Mouse (Mus musculus) intestine, postnatal 0 days (tissue): ENCODE data around the gene Clec4d. TPM values are rescaled to one million over a fixed set of nuclear protein-coding genes. Genes with fewer than 3 reads are reported as not detected.
"Not testable (repeated sequence)": the region's sequence is repeated elsewhere in the genome, so short reads cannot be mapped to it uniquely, and the experiment has no call there.

ENCODE experiments used
- ATAC-seq: fragments of 200-750 bp; cut with Nextera tagmentation; 2 replicates; pipeline ENCODE4 v1.8.0; 2017; ENCODE audit warnings: mild to moderate bottlenecking, moderate TSS enrichment, moderate library complexity
- H3K27ac ChIP-seq: fragments of 300-500 bp; sonication (generic); 2 replicates; pipeline ENCODE4 v1.5.1; 2014; ENCODE audit warnings: mild to moderate bottlenecking, low read depth, low read length, moderate library complexity
- H3K27me3 ChIP-seq: fragments of 300-500 bp; sonication (generic); replicated peaks from 2 replicates; pipeline ENCODE4 v1.6.1; 2014; ENCODE audit warnings: low read length, mixed read lengths; ENCODE audit not compliant: control insufficient read depth, insufficient read depth
- H3K36me3 ChIP-seq: fragments of 300-500 bp; sonication (generic); 2 replicates; pipeline ENCODE4 v1.6.1; 2014; ENCODE audit warnings: mild to moderate bottlenecking, moderate library complexity; ENCODE audit not compliant: control insufficient read depth, insufficient read depth
- H3K4me1 ChIP-seq: fragments of 300-500 bp; sonication (generic); replicated peaks from 2 replicates; pipeline ENCODE4 v1.6.1; 2014; ENCODE audit warnings: antibody characterized with exemption, low read length, mixed read lengths; ENCODE audit not compliant: control insufficient read depth, insufficient read depth
- H3K4me2 ChIP-seq: fragments of 300-500 bp; sonication (generic); replicated peaks from 2 replicates; pipeline ENCODE4 v1.6.1; 2014; ENCODE audit warnings: low read depth, mild to moderate bottlenecking, moderate library complexity
- H3K4me3 ChIP-seq: fragments of 300-500 bp; sonication (generic); 2 replicates; pipeline ENCODE4 v1.5.1; 2014; ENCODE audit warnings: low read depth, low read length
- H3K9ac ChIP-seq: fragments of 300-500 bp; sonication (generic); 2 replicates; pipeline ENCODE4 v1.6.1; 2014; ENCODE audit warnings: mild to moderate bottlenecking, low read depth, low read length
- H3K9me3 ChIP-seq: fragments of 300-500 bp; sonication (generic); 2 replicates; pipeline ENCODE4 v1.6.1; 2016; ENCODE audit warnings: mixed run types; ENCODE audit not compliant: control insufficient read depth
- CTCF ChIP-seq: sonication (generic); IDR thresholded peaks from 2 replicates; pipeline ENCODE4 v1.5.1; 2016; ENCODE audit warnings: low read depth, mild to moderate bottlenecking, control low read depth, antibody characterized with exemption, moderate library complexity
- WGBS: fragments of 180-500 bp; shearing (Covaris S2); extraction: QIAGEN DNeasy Blood & Tissue Kit; methylation state at CpG from one replicate; pipeline ENCODE4 v1.1.7; 2014; 5-methylcytosine and 5-hydroxymethylcytosine counted together
- polyA plus RNA-seq: library from polyadenylated mRNA; unstranded; fragments of >200 nt; fragmentation: Nextera tagmentation; extraction: Ambion mirVana; gene quantifications from 2 replicates; pipeline ENCODE4 v1.2.1, GENCODE M21; 2015

Gene Clec4d
- polyA plus RNA-seq, 1 experiment from 2014 or later = 0.31 TPM

- TF ChIP-seq CTCF = no peak
- WGBS = 84% methylated on average over 5 of the region's 5 CpGs
- no peak overlapping the region for H3K27ac ChIP-seq
These were observed 5.0 kb downstream of the Clec4d start for GRCm38 (mm10) chr6:123266945-123267344.

GRCm38 (mm10) chr6:123279443-123279842 is 17.5 kb downstream of the Clec4d start:
- Histone ChIP-seq H3K9ac (no peak overlapping the region), H3K27me3 (no peaks in the 10 kb centered on the region), H3K27ac (no peak overlapping the region), H3K36me3 (no peaks in the 10 kb centered on the region), H3K9me3 (no peaks in the 10 kb centered on the region), H3K4me1 (no peaks in the 10 kb centered on the region), H3K4me3 (no peak overlapping the region), H3K4me2 (no peak overlapping the region)
- no peak for TF ChIP-seq CTCF
- WGBS = 89% methylated on average over 2 of the region's 2 CpGs
- no peak for ATAC-seq

More at GRCm38 (mm10) chr6:123266945-123267344, 5.0 kb downstream of the Clec4d start:
- no peak for ATAC-seq
- H3K4me3 ChIP-seq = no peak overlapping the region
- no peak overlapping the region for H3K4me2 ChIP-seq
- H3K36me3 ChIP-seq = no peaks in the 10 kb centered on the region
- H3K27me3 ChIP-seq = no peaks in the 10 kb centered on the region
- H3K9ac ChIP-seq = no peak overlapping the region
- H3K4me1 ChIP-seq = no peaks in the 10 kb centered on the region
- H3K9me3 ChIP-seq = no peaks in the 10 kb centered on the region

- Histone ChIP-seq H3K9ac (no peak overlapping the region), H3K4me3 (no peak overlapping the region), H3K4me1 (no peaks in the 10 kb centered on the region), H3K9me3 (no peaks in the 10 kb centered on the region), H3K27me3 (no peaks in the 10 kb centered on the region), H3K4me2 (no peak overlapping the region), H3K27ac (no peak overlapping the region), H3K36me3 (no peaks in the 10 kb centered on the region)
- no peak for TF ChIP-seq CTCF
- 92% methylated on average over 2 of the region's 2 CpGs for whole genome bisulfite sequencing
- ATAC-seq = no peak
These were observed 24.4 kb downstream of the Clec4d start for GRCm38 (mm10) chr6:123286311-123286710.

GRCm38 (mm10) chr6:123288931-123289330 is 27.0 kb downstream of the Clec4d start:
- no peaks in the 10 kb centered on the region for H3K4me1 ChIP-seq
- H3K27me3 ChIP-seq = no peaks in the 10 kb centered on the region
- no peaks in the 10 kb centered on the region for H3K36me3 ChIP-seq
- no peak for ATAC-seq
- no peak for TF ChIP-seq CTCF
- 76% methylated on average over 10 of the region's 10 CpGs for WGBS
- no peak overlapping the region for H3K4me2 ChIP-seq
- H3K9me3 ChIP-seq = no peaks in the 10 kb centered on the region
- H3K4me3 ChIP-seq = no peak overlapping the region
- no peak overlapping the region for H3K27ac ChIP-seq
- H3K9ac ChIP-seq = no peak overlapping the region

DNA sequence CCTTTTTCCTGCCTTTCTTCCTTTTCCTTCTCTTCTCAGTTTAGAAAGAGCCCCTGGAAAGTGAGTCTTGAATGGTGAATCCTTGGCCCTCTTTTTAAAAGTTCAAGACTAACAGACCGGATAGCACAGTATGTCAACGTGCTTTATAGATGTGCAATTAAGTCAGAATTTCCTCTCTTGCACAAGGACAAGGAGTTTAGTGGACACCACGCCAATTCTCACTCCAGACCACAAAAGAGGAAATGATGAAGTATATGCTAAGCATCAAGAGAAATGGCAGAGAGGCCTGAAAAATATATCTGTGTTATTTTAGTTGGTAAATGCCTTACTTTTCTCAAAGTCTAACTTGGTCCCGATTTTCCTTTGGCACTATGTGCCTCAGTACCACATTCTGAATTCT is 27.8 kb downstream of the Clec4d start, which contains the start of gene Clec4e:
Clec4e (minus strand) TSS at position 118 of the 400 bp plus-strand sequence.
- no peaks in the 10 kb centered on the region for H3K36me3 ChIP-seq
- no peak within 1 kb of the TSS for H3K4me3 ChIP-seq
- H3K27ac ChIP-seq = no peak within 1 kb of the TSS
- H3K4me2 ChIP-seq = no peak within 1 kb of the TSS
- H3K4me1 ChIP-seq = no peaks in the 10 kb centered on the region
- 75% methylated on average over 4 of the region's 4 CpGs for WGBS
- H3K27me3 ChIP-seq = no peaks in the 10 kb centered on the region
- no peak within 1 kb of the TSS for H3K9ac ChIP-seq
- ATAC-seq = no peak
- TF ChIP-seq CTCF = no peak
- no peaks in the 10 kb centered on the region for H3K9me3 ChIP-seq

- Histone ChIP-seq H3K4me1 (no peaks in the 10 kb centered on the region), H3K9me3 (no peaks in the 10 kb centered on the region), H3K27me3 (no peaks in the 10 kb centered on the region), H3K4me2 (no peak overlapping the region), H3K36me3 (no peaks in the 10 kb centered on the region), H3K4me3 (no peak overlapping the region), H3K9ac (no peak overlapping the region), H3K27ac (no peak overlapping the region)
- TF ChIP-seq CTCF = no peak
- ATAC-seq = no peak
- WGBS = 98% methylated on average over 1 of the region's 1 CpGs
These were observed 31.0 kb downstream of the Clec4d start for GRCm38 (mm10) chr6:123292751-123293400.

- H3K4me2 ChIP-seq, H3K27ac ChIP-seq, H3K9ac ChIP-seq, H3K9me3 ChIP-seq, ATAC-seq, H3K27me3 ChIP-seq, H3K36me3 ChIP-seq, H3K4me3 ChIP-seq, H3K4me1 ChIP-seq: not testable (repeated sequence)
- WGBS = 82% methylated on average over 11 of the region's 11 CpGs
These were observed 31.6 kb downstream of the Clec4d start for GRCm38 (mm10) chr6:123293509-123293908.
